Mouse (Mus musculus) neural tube, embryonic 11.5 days (tissue): ENCODE measurements around the gene Fnbp1. TPM values are rescaled to one million over a fixed set of nuclear protein-coding genes. Genes with fewer than 3 reads are reported as not detected.

Source experiments
- ATAC-seq: fragments of 200-750 bp; cut with Nextera tagmentation; 2 replicates; pipeline ENCODE4 v1.8.0; 2017; ENCODE audit warnings: moderate number of reproducible peaks, mild to moderate bottlenecking, moderate TSS enrichment, moderate library complexity; ENCODE audit not compliant: insufficient read depth, low FRiP score, low TSS enrichment
- DNase-seq: peaks from one replicate; pipeline ENCODE4 v3.0.0-alpha.2; 2015; ENCODE audit warnings: low spot score
- H3K27ac ChIP-seq: fragments of 300-500 bp; sonication (generic); 2 replicates; pipeline ENCODE4 v1.5.1; 2014; ENCODE audit warnings: low read depth, mild to moderate bottlenecking, low read length
- H3K27me3 ChIP-seq: fragments of 300-500 bp; sonication (generic); 2 replicates; pipeline ENCODE4 v1.6.1; 2014; ENCODE audit warnings: mild to moderate bottlenecking, low read length, mixed read lengths; ENCODE audit not compliant: control insufficient read depth, insufficient read depth
- H3K36me3 ChIP-seq: fragments of 300-500 bp; sonication (generic); 2 replicates; pipeline ENCODE4 v1.6.1; 2014; ENCODE audit warnings: mild to moderate bottlenecking, low read length, moderate library complexity, mixed read lengths; ENCODE audit not compliant: control insufficient read depth, insufficient read depth
- H3K4me1 ChIP-seq: fragments of 300-500 bp; sonication (generic); 2 replicates; pipeline ENCODE4 v1.6.1; 2014; ENCODE audit warnings: low read length, mixed read lengths; ENCODE audit not compliant: control insufficient read depth, insufficient read depth
- H3K4me2 ChIP-seq: fragments of 300-500 bp; sonication (generic); 2 replicates; pipeline ENCODE4 v1.6.1; 2014; ENCODE audit warnings: low read depth, mild to moderate bottlenecking, moderate library complexity
- H3K4me3 ChIP-seq: fragments of 300-500 bp; sonication (generic); 2 replicates; pipeline ENCODE4 v1.5.1; 2014; ENCODE audit warnings: low read depth, low read length
- H3K9ac ChIP-seq: fragments of 300-500 bp; sonication (generic); 2 replicates; pipeline ENCODE4 v1.6.1; 2014; ENCODE audit warnings: mild to moderate bottlenecking, low read length
- H3K9me3 ChIP-seq: fragments of 300-500 bp; sonication (generic); 2 replicates; pipeline ENCODE4 v1.6.1; 2016; ENCODE audit warnings: low read length; ENCODE audit not compliant: control insufficient read depth
- WGBS: fragments of 180-500 bp; shearing (Covaris S2); extraction: QIAGEN DNeasy Blood & Tissue Kit; methylation state at CpG from one replicate; pipeline ENCODE4 v1.1.7; 2014; 5-methylcytosine and 5-hydroxymethylcytosine counted together
- polyA plus RNA-seq: library from polyadenylated mRNA; unstranded; fragments of >200 nt; fragmentation: Nextera tagmentation; extraction: Ambion mirVana; gene quantifications from 2 replicates; pipeline ENCODE4 v1.2.1, GENCODE M21; 2014

Gene Fnbp1
- polyA plus RNA-seq, 1 experiment from 2014 or later: 17.6 TPM

GRCm38 (mm10) chr2:31142505-31142904 is 697 bp upstream of the Fnbp1 start:
- no peaks in the 10 kb centered on the region for H3K9me3 ChIP-seq
- H3K4me1 ChIP-seq: peaks cover 10% of the 10 kb centered on the region; the same call in 1 of the 2 replicates
- H3K27ac ChIP-seq: no peak overlapping the region
- no peak for DNase-seq
- WGBS: 38% methylated on average over 3 of the region's 3 CpGs
- peak overlapping the region; percentile 97 for H3K4me2 ChIP-seq
- H3K36me3 ChIP-seq: no peaks in the 10 kb centered on the region; the same call in 1 of the 2 replicates
- peak overlapping the region; percentile 27; the same call in 1 of the 2 replicates for H3K9ac ChIP-seq
- H3K4me3 ChIP-seq: peak overlapping the region; percentile 85
- ATAC-seq: no peak
- H3K27me3 ChIP-seq: 0 out of 2 replicates have a peak, but pooled peaks cover 2% of the 10 kb centered on the region

- Histone ChIP-seq H3K4me2 (peak overlapping the region; percentile 97), H3K4me3 (peak overlapping the region; percentile 85), H3K27me3 (0 out of 2 replicates have a peak, but pooled peaks cover 2% of the 10 kb centered on the region), H3K27ac (peak overlapping the region; percentile 53; the same call in 1 of the 2 replicates), H3K9me3 (no peaks in the 10 kb centered on the region), H3K4me1 (peaks cover 10% of the 10 kb centered on the region; the same call in 1 of the 2 replicates), H3K9ac (peak overlapping the region; percentile 89), H3K36me3 (no peaks in the 10 kb centered on the region; the same call in 1 of the 2 replicates)
- under 1% methylated on average over 65 of the region's 78 CpGs for WGBS
- DNase-seq (peak; percentile 40), ATAC-seq (peak; percentile 58)
These were observed 538 bp downstream of the Fnbp1 start for GRCm38 (mm10) chr2:31141074-31141866.

GRCm38 (mm10) chr2:31140772-31141073 is 1.1 kb downstream of the Fnbp1 start:
- H3K4me2 ChIP-seq: peak overlapping the region; percentile 97
- no peaks in the 10 kb centered on the region for H3K36me3 ChIP-seq
- peak overlapping the region; percentile 85 for H3K4me3 ChIP-seq
- DNase-seq: no peak
- 0 out of 2 replicates have a peak, but pooled peaks cover 2% of the 10 kb centered on the region for H3K27me3 ChIP-seq
- peaks cover 10% of the 10 kb centered on the region; the same call in 1 of the 2 replicates for H3K4me1 ChIP-seq
- no peak for ATAC-seq
- H3K9ac ChIP-seq: peak overlapping the region; percentile 89
- no peak overlapping the region for H3K27ac ChIP-seq
- H3K9me3 ChIP-seq: no peaks in the 10 kb centered on the region
- 11% methylated on average over 10 of the region's 10 CpGs for WGBS

- H3K27ac ChIP-seq: no peak overlapping the region
- no peaks in the 10 kb centered on the region for H3K36me3 ChIP-seq
- H3K4me2 ChIP-seq: peak overlapping the region; percentile 97
- no peak overlapping the region; the same call in 1 of the 2 replicates for H3K9ac ChIP-seq
- ATAC-seq: no peak
- H3K27me3 ChIP-seq: 0 out of 2 replicates have a peak, but pooled peaks cover 2% of the 10 kb centered on the region
- H3K9me3 ChIP-seq: no peaks in the 10 kb centered on the region
- H3K4me1 ChIP-seq: peaks cover 10% of the 10 kb centered on the region; the same call in 1 of the 2 replicates
- DNase-seq: no peak
- peak overlapping the region; percentile 85; the same call in 1 of the 2 replicates for H3K4me3 ChIP-seq
- 83% methylated on average over 12 of the region's 12 CpGs for WGBS
These were observed 1.6 kb downstream of the Fnbp1 start for GRCm38 (mm10) chr2:31139991-31140771.

- 0 out of 2 replicates have a peak, but pooled peaks cover 2% of the 10 kb centered on the region for H3K27me3 ChIP-seq
- no peak overlapping the region for H3K4me3 ChIP-seq
- H3K4me1 ChIP-seq: peaks cover 10% of the 10 kb centered on the region; the same call in 1 of the 2 replicates
- H3K9ac ChIP-seq: no peak overlapping the region
- 88% methylated on average over 10 of the region's 10 CpGs for WGBS
- ATAC-seq: no peak
- H3K36me3 ChIP-seq: no peaks in the 10 kb centered on the region
- DNase-seq: no peak
- no peak overlapping the region for H3K4me2 ChIP-seq
- no peak overlapping the region for H3K27ac ChIP-seq
- H3K9me3 ChIP-seq: no peaks in the 10 kb centered on the region
These were observed 2.6 kb downstream of the Fnbp1 start for GRCm38 (mm10) chr2:31139174-31139632.

- Histone ChIP-seq H3K4me2 (no peak overlapping the region), H3K36me3 (no peaks in the 10 kb centered on the region), H3K4me3 (no peak overlapping the region), H3K4me1 (peaks cover 6% of the 10 kb centered on the region; the same call in 1 of the 2 replicates), H3K27ac (no peak overlapping the region), H3K9ac (no peak overlapping the region), H3K27me3 (no peaks in the 10 kb centered on the region), H3K9me3 (no peaks in the 10 kb centered on the region)
- WGBS: 73% methylated on average over 14 of the region's 14 CpGs
- DNase-seq (no peak), ATAC-seq (no peak)
These were observed 4.7 kb downstream of the Fnbp1 start for GRCm38 (mm10) chr2:31137018-31137590.

GRCm38 (mm10) chr2:31136338-31136737 is 5.5 kb downstream of the Fnbp1 start:
- no peak overlapping the region for H3K4me3 ChIP-seq
- 72% methylated on average over 12 of the region's 13 CpGs for WGBS
- H3K27ac ChIP-seq: no peak overlapping the region
- no peaks in the 10 kb centered on the region for H3K9me3 ChIP-seq
- DNase-seq: no peak
- H3K4me1 ChIP-seq: peaks cover 5% of the 10 kb centered on the region; the same call in 1 of the 2 replicates
- no peak overlapping the region for H3K4me2 ChIP-seq
- no peaks in the 10 kb centered on the region for H3K27me3 ChIP-seq
- H3K36me3 ChIP-seq: no peaks in the 10 kb centered on the region
- ATAC-seq: no peak
- H3K9ac ChIP-seq: no peak overlapping the region

GRCm38 (mm10) chr2:31135512-31135931 is 6.3 kb downstream of the Fnbp1 start:
- WGBS: 54% methylated on average over 13 of the region's 13 CpGs

More at GRCm38 (mm10) chr2:31135512-31135931, 6.3 kb downstream of the Fnbp1 start:
- H3K4me1 ChIP-seq: peaks cover 5% of the 10 kb centered on the region; the same call in 1 of the 2 replicates
- H3K4me3 ChIP-seq: no peak overlapping the region
- DNase-seq (no peak), ATAC-seq (no peak)
- no peak overlapping the region for H3K27ac ChIP-seq
- no peaks in the 10 kb centered on the region for H3K27me3 ChIP-seq
- H3K9ac ChIP-seq: no peak overlapping the region
- H3K9me3 ChIP-seq: no peaks in the 10 kb centered on the region
- no peaks in the 10 kb centered on the region for H3K36me3 ChIP-seq
- no peak overlapping the region for H3K4me2 ChIP-seq
